Mouse (Mus musculus) megakaryocyte, embryonic 14.5 days (primary cell): ENCODE results near the gene Unc45b.

Experiments
- FLI1 ChIP-seq: IDR thresholded peaks from 2 replicates; pipeline ENCODE4 v1.6.1; 2012; ENCODE audit warnings: low read length, inconsistent platforms, mixed read lengths
- GATA1 ChIP-seq: IDR thresholded peaks from 3 replicates; pipeline ENCODE4 v1.6.1; 2012; ENCODE audit warnings: mixed read lengths, low read length, inconsistent platforms, borderline replicate concordance

DNA sequence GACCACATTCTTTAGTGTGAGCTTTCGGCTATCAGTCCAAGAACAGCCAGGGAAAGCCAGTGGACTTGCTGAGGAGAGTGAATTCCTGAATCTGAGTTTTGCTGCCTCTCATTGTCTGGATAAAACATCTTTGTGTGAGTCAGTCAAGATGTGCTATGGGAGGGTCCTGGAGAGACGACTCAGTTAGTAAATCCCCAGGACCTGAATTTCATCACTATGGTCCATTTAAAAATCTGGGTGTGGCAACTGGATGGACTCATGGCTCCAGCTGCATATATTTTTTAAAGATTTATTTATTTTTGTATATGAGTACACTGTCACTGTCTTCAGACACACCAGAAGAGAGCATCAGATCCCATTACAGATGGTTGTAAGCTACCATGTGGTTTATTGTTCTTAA, 35.3 kb downstream of the Unc45b start:
- TF ChIP-seq GATA1, result no peak
- TF ChIP-seq FLI1, result no peak
